Mouse (Mus musculus): ENCODE data around the gene Gm36210.
"Not testable (repeated sequence)": the region's sequence is repeated elsewhere in the genome, so short reads cannot be mapped to it uniquely, and the experiment has no call there.

Gene Gm36210

DNA sequence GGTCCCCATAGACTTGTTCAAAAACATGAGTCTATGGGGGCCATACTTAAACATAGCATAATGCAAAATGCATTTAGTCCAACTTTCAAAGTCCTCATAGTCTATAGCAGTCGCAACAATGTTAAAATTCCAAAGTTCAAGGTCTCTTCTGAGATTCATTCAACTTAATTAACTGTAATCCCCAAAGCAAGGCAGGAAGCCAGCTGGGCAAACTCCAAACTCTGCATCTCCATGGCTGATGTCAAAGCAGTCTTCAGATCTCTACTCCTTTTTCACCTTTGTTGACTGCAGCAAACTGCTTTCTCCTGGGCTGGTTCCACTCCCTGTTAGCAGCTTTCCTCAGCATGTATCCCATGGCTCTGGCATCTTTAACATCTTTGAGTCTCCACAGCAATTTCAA lies 27.3 kb downstream of the Gm36210 start:
- DNase-seq (ENCODE audit: low read depth, low spot score): not testable (repeated sequence)

DNA sequence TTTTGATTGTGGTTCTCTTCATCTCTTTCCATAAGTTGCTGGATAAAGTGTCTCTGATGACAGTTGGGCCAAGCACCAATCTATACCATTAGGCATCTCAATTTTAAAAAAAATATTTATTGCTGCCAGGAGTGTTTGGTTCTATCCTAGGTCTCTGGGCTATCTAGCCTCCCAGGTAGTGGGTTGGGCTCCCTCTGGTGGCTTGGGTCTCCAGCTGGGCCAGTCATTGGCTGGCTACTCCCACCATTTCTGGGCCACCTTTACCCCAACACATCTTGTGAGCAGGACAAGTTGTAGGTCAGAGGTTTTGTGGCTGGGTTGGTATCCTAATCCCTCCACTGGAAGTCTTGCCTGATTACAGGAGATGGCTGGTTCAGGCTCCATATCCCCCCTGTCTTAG lies 28.1 kb downstream of the Gm36210 start:
- no peak for DNase-seq (ENCODE audit: low read depth, low spot score)

DNA sequence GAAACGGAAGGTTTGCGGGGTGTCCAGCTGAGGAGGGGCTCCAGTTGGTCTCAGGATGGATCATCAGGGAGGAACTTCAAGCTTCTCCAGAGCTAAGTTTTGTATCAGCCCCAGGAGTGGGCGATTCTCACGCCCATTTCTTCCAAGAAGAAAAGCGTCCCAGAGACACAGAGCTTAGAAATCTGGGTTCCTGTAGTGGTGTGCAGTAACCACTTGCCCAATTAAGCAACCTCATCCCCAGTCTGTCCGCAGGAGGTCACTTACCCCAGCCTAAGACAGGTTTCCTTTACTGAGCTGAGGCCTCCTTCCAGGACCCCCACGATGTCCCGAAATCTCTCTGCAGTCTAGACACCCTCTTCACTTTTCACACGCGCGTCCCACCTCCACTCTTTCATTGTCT lies 29.1 kb downstream of the Gm36210 start:
- no peak for DNase-seq (ENCODE audit: low read depth, low spot score)

DNA sequence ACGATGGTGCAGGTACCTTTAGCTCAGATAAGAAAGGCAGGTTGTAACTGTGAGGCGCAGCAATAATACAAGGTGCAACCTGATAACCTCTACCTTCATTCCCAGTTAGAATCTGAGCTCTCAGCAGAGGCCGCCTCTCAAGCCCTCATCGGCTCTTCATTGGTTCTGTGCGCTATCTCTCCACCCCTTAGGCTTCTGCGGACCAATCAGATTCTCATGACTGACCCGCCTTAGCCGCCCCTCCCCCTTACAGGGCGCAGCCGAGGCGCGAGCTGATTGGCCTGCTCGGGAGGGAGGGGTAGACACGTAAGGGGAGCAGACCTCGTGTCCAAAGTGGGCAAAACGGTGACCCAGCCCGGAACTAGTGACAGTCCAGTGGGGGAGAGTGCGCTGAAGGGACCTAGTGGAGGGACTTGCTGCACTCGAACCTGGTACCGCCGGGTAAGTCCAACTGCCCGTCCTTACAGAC lies 29.5 kb downstream of the Gm36210 start, which contains the start of gene Isoc2a:
Isoc2a (plus strand) TSS at position 401 of the 469 bp plus-strand sequence.
- DNase-seq (ENCODE audit: low read depth, low spot score): peak; percentile 88

DNA sequence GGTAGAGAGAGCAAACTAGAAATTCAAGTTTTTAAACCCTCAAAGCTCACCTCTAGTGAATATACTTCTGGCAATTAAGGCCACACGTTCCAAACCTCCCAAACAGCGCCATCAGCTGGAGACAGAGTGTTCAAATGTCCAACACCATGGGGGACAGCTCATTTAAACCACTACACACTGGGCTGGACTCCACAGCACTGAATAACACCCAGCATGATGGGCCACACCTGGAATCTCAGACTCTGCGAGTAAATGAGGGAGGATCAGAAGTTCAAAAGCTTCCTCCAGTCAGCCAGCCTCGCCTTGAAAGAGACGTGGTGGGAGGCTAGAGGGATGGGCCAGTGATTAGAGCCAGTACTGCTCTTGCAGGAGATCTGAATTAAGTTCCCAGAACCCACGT lies 36.2 kb downstream of the Gm36210 start, which contains the start of gene Isoc2b:
Isoc2b (minus strand) TSS at position 126 of the 400 bp plus-strand sequence.
- DNase-seq (ENCODE audit: low read depth, low spot score): no peak

DNA sequence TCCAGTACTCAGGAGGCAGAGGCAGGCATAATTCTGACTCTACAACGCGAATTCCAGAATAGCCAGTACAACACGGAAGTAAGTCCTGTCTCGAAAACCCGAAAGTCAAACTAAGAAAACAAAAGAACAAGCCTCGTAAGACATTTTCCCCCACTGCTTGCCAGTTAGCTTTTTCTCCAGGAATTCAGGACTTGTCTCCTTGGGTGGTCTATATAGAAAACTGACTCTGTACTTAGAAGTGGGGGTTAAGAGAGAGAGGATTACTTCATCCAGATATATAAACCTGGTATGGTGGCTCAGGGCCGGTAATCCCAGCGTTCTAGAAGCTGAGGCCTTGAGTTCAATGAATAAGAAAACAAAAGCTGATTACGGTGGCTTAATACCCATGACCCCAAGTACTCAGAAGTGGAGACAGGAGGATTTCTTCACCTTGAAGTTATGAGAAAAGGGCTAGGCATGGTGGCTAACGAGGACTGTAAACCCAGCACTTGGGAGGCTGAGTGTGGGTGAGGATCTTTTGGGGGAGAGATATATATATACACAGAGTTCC lies 39.6 kb downstream of the Gm36210 start:
- DNase-seq (ENCODE audit: low read depth, low spot score): no peak

DNA sequence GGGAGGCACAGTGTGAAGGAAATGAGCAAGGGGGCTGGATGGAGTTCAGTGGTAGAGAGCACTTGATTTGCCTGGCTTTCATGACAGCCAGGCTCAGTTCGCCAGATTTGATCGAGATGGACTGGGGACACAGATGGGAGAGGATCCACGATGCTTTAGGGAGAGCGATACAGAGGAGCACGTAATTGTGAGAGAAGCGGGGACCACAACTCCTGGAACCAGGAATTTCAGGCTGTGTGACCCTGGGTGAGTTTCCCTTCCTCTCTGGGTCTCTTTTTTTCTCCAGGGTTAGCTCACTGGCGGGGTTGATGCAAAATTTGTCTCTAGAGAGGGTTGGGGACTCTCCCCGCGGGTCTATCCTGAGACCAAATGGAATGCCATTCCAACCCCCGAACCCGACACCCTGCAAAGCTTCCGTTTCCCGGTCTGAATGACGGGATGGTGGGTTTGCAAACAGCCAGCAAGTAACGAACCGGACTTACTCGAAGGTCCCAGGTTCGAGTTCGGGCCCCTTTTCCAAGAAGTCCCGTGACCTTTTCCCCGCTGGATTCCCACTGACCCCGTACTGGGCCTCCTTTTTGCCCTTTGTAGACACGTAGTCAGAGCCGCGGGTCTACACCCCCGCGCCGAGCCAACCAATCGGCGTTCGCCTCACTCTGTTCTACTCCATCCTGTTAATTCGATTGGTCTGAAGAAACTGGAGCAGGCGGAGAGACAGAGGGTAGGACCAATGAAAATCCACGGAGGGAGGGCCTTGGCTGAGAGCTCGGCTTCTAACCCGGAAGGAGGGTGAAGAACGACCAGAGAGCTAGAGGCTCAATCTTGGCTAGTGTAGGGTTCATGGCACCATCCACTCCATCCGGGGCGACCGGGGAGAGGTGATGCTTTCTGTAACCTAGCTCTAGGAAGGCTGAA lies 40.5 kb downstream of the Gm36210 start:
- peak; percentile 94 for DNase-seq (ENCODE audit: low read depth, low spot score)

DNA sequence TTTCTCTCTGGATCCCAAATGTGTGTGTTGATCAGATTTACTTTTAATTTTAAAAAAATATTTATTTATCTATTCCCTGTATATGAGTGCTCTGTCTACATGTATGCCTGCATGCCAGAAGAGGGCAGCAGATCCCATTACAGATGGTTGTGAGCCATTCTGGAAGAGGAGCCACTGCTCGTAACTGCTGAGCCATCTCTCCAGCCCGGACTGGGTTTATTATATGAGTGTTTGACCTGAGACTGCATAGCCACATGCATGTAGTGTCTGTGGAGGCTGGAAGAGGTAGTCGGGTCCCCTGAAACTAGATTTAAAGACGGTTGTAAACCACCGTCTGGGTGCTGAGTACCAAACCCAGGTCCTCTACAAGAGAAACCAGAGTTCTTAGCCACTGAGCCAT lies 41.2 kb downstream of the Gm36210 start:
- no peak for DNase-seq (ENCODE audit: low read depth, low spot score)

DNA sequence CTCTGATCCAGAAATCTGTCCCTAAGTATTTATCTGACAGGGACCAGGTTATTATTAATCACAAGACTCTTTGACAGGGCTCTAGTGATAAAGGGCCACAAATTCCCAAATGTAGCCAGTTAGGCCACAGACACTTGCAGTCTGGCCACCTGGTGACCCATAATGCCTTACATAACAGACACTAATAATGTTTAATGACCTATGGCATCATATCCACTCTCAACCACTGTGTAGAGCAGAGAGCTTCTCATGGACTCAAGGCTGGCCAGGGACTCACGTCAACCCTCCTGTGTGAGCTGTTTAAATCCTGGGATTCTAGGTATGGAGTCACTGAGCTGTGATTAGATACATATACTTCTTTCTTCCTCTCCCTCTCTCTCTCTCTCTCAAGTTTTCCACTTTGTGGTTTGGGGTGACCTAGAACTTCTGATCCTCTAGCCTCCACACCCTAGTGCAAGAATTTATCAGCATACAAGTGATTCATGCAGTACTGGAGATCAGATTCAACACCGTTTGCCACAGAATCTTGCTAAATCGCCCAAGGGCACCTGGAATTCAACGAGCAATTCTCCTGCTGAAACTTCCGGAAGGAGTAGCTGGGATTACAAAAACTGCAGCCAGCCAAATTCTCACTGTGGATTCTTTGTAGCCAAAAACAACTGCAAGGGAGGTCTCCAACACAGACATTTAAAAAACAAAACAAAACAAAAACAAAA lies 42.0 kb downstream of the Gm36210 start:
- no peak for DNase-seq (ENCODE audit: low read depth, low spot score)

DNA sequence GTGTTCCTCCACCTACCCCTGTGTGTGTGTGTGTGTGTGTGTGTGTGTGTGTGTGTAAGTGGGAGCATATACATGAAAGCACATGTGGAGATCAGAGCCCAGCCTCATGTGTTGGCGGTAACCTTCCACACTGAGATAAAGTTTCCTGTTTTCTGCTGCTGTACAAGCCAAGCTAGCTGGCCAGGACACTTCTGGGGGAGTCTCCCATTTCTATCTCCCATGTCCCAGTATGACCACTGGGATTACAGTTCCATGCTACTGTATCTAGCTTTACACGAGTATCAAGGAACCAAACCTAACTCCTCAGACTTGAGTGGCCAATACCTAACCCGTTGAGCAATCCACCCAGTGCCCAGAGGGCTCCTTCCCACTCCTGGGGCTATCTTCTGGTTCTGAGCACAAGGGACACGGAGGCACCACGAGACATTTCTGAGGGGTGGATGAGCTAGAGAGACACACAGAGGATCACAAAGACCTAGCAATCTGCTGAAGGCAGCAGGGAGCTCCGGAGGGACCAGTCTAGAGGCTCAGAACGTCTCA lies 42.7 kb downstream of the Gm36210 start:
- no peak for DNase-seq (ENCODE audit: low read depth, low spot score)

DNA sequence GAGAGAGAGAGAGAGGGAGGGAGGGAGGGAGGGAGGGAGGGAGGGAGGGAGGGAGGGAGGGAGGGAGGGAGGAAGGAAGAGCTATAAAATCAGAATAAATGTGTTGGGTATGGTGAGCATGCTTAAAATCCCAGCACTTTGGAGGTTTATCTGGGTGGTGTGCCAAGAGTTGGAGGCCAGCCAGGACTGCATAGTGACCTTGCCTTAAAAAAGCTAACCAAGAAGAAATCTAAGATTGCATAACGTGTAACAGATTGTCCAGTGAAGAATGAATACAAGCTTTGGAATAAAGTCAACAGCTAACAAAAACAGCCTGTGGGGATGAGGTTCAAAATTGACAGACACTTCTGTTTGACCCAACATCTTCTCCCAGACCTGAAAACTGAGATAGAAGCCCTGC lies 43.3 kb downstream of the Gm36210 start:
- no peak for DNase-seq (ENCODE audit: low read depth, low spot score)

DNA sequence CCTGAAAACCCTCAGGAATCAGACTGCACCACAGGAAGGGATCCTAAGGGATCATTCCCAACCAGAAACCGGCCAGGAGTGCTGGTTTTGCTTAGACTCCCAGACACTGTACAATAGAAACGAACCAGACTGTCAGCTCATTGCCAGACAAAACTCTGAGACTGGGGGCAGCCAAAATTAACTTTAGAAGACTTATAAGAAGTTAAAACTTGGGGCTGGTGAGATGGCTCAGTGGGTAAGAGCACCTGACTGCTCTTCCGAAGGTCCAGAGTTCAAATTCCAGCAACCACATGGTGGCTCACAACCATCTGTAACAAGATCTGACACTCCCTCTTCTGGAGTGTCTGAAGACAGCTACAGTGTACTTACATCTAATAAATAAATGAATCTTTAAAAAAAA lies 45.4 kb downstream of the Gm36210 start:
- DNase-seq (ENCODE audit: low read depth, low spot score): not testable (repeated sequence)

DNA sequence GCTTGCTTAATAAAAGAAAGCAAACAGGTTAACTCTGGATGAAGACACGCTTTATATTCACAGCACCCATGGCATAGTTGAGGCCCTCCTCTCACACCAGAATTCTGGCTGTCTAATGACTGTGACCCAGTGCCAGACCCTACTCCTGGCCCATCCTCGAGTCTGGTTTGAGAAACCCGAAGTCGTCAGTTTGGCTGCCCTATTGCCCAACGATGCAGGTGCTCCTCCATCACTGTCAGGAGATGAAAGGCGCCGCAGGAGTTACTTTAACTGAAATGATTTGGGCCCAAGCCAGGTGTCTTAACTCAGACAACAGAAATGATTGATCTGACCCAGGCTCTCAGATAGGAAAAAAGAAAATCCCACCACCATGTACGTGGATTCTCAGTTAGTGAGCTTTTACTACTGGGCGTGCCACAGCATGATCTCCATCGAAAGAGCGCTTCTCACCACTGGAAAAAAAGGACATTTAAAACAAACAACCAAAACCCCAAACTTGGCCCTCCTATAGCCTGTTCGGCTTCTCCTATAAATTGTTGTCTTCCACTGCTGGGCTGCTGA lies 46.8 kb downstream of the Gm36210 start:
- DNase-seq (ENCODE audit: low read depth, low spot score): no peak

DNA sequence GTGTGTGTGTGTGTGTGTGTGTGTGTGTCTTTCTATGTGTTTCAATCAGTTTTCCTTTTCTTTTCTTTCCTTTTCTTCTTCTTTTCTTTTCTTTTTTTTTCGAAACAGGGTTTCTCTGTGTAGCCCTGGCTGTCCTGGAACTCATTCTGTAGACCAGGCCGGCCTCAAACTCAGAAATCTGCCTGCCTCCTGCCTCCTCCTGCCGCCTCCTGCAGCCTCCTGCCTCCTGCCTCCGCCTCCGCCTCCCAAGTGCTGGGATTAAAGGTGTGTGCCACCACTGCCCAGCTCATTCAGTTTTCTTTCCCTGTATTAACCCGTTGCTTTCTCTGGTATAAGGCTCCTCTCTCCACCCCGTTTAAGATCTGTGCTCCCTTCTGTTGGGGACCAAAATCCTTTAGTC lies 49.0 kb downstream of the Gm36210 start:
- no peak for DNase-seq (ENCODE audit: low read depth, low spot score)

DNA sequence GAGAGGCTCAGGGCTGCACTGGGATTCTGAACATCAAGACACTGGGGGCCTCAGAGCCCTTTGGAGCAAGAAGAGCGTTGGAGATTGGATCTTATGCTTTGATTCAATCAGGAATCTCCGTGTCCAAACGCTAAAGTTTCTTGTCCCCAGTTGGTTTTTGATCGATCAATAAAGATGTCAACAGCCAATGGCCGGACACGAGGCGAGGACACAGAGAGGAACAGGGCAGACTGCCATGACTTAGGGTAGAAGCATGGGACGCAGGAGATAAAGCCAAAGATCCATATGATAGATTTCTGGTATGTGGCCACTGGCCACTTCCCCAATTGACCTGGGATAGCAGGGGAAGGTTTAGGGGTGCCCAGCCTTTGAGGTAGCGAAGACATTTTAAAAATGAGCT lies 49.8 kb downstream of the Gm36210 start:
- DNase-seq (ENCODE audit: low read depth, low spot score): no peak

DNA sequence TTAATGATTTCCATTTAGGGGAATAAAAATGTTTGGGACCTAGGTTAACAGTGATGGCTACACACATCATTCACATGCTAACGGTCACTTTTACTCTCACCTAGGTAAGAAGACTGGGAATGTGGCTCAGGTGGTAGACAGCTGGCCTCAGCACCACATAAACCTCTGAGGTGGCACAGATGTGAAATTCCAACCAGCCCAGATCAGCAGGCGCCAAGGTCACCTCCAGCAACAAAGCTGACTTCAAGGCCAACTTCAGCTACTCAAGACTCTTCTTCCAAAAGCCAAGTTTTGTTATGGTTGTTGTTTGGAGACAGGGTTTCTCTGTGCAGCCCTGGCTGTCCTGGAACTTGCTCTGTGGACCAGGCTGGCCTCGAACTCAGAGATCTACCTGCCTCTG lies 52.7 kb downstream of the Gm36210 start:
- DNase-seq (ENCODE audit: low read depth, low spot score): no peak

DNA sequence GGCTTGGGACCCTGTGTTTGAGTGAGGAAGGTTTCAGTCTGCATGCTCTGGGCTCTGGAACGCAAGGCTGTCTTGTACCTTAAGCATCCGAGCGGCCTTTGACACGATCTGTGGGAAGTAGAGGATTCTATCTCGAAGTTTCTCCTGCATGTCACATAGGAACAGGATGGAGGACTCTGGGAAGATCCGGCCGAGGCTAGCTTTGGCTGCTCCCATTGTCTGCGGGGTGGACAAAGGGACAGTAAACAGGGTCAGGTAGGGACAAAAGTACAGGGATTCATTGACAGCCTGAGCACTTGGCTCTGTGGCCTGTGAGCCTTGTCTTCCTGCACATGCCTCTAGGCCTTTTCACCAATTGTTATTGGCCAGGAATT lies 55.0 kb downstream of the Gm36210 start:
- no peak for DNase-seq (ENCODE audit: low read depth, low spot score)

DNA sequence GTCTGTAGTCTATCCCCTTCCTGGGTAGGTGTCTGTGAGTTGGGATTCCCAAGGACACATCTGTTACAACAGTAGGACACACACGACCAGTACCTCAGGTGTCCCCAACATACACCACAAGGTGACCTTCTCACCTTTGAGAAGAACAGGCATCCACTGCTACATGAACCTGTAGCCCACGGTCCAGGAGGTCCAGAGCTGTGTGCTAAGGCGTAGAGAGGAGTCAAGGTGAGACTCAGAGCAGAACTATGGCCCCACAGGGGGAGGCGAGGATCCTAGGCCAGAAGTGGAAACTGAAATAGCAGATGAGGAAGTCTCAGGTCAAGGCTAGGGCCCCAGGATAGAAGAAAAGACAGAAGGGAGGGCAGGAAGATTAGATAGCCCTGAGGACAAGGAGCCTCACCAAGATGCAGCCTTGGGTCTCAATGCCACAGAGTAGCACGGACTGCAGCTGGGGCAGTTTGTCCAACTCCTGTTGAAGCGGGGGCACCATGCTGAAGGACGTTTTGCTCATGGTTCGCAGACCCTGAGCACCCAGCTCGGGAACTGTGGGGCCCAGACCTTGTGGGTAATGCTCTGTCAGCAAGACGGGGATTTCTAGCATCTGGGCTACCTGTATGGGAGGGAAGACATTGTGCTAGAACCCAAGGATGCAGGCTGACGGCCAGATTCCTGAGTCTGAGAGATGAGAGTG lies 55.5 kb downstream of the Gm36210 start:
- DNase-seq (ENCODE audit: low read depth, low spot score): no peak

DNA sequence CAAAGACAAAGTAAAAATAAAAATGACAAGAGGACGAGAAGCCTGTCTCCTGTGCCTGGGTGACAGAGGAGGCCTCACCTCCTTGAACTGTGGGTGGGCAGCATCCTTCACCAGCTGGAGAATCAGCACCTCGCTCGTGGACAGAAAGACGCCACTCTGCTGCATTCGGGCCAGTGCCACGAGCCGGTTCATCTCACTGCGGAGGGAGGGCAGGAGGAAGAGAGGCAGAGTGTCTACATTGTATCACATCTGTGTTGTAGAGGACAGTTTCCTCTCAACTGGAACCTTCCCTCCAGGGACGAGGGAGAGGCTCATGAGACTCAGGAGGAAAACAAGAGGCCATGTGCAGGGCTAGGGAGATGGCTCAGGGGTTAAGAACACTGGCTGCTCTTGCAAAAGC lies 56.9 kb downstream of the Gm36210 start:
- no peak for DNase-seq (ENCODE audit: low read depth, low spot score)
